Comparison of ENCODE assay signal across 9 mouse cellular contexts in genomic region chr7:46033870-46034337, GRCm38 (mm10). TPM values are rescaled to one million over a fixed set of nuclear protein-coding genes. Genes with fewer than 3 reads are reported as not detected.
A peak's percentile ranks its signal among the peaks of the same experiment; 100 is the strongest.
DNase-seq lines count a peak whose midpoint lies in the region; ATAC-seq and TF ChIP-seq lines count a peak whose summit lies in the region.
"Had no signal": no experiment of that assay in that cellular context is flagged by ENCODE, and none has a peak within 500 bp of the region (broad histone marks: within the 10 kb centered on the region; RNA-seq: fewer than 3 reads in every experiment).

No protein-coding gene starts in this region.

- peak overlapping the region; percentile 93 for H3K4me3 ChIP-seq in kidney, embryonic 15.5 days (replicated peaks)
- H3K4me3 ChIP-seq in cortical plate, adult 2 months (ENCODE audit: insufficient read depth, low read length), result peak overlapping the region; percentile 62
- H3K4me3 ChIP-seq in hindbrain, embryonic 15.5 days, result peak overlapping the region; percentile 82
- peak overlapping the region; percentile 85 for H3K4me3 ChIP-seq in midbrain, embryonic 16.5 days (ENCODE audit: low read depth, low read length)

- TF ChIP-seq POLR2A in cortical plate, adult 2 months (IDR thresholded peaks at IDR 0.05; ENCODE audit: extremely low read depth, insufficient read depth, low read length), result no peak

- H3K4me1 ChIP-seq in kidney, embryonic 15.5 days, result peaks cover 31% of the 10 kb centered on the region
- peaks cover 3% of the 10 kb centered on the region for H3K4me1 ChIP-seq in cortical plate, adult 2 months (ENCODE audit: control insufficient read depth, insufficient read depth, low read length)
- H3K4me1 ChIP-seq in hindbrain, embryonic 15.5 days (replicated peaks), result peaks cover 17% of the 10 kb centered on the region
- peaks cover 11% of the 10 kb centered on the region for H3K4me1 ChIP-seq in midbrain, embryonic 16.5 days (ENCODE audit: control insufficient read depth, insufficient read depth, low read length)

- peaks cover 17% of the 10 kb centered on the region for H3K36me3 ChIP-seq in kidney, embryonic 15.5 days
- no peaks in the 10 kb centered on the region for H3K36me3 ChIP-seq in hindbrain, embryonic 15.5 days
- peaks cover 3% of the 10 kb centered on the region; the same call in 1 of the 2 replicates for H3K36me3 ChIP-seq in midbrain, embryonic 16.5 days (ENCODE audit: control insufficient read depth, insufficient read depth, low read length)

- peak; percentile 50; the same call in 1 of the 2 replicates for ATAC-seq in kidney, embryonic 15.5 days (replicated peaks; ENCODE audit: low FRiP score)
- no peak; the same call in 1 of the 2 replicates for ATAC-seq in hindbrain, embryonic 15.5 days (ENCODE audit: low FRiP score, low read depth)
- no peak; the same call in 1 of the 2 replicates for ATAC-seq in midbrain, embryonic 16.5 days

- no peaks in the 10 kb centered on the region for H3K9me3 ChIP-seq in kidney, embryonic 15.5 days (replicated peaks)
- no peaks in the 10 kb centered on the region for H3K9me3 ChIP-seq in hindbrain, embryonic 15.5 days
- H3K9me3 ChIP-seq in midbrain, embryonic 16.5 days (replicated peaks; ENCODE audit: control insufficient read depth, low read length, poor library complexity, severe bottlenecking), result no peaks in the 10 kb centered on the region

- no peak overlapping the region for H3K27ac ChIP-seq in kidney, embryonic 15.5 days
- H3K27ac ChIP-seq in cortical plate, adult 2 months (ENCODE audit: insufficient read depth, low read length), result no peak overlapping the region
- H3K27ac ChIP-seq in hindbrain, embryonic 15.5 days (replicated peaks), result peak overlapping the region; percentile 72; the same call in 1 of the 2 replicates
- H3K27ac ChIP-seq in midbrain, embryonic 16.5 days (ENCODE audit: low read length), result 0 out of 2 replicates have a peak overlapping the region, but pooled peaks have one; percentile 25

- no peaks in the 10 kb centered on the region for H3K27me3 ChIP-seq in kidney, embryonic 15.5 days
- H3K27me3 ChIP-seq in hindbrain, embryonic 15.5 days, result no peaks in the 10 kb centered on the region
- H3K27me3 ChIP-seq in midbrain, embryonic 16.5 days (ENCODE audit: control insufficient read depth, insufficient read depth, low read depth, low read length), result no peaks in the 10 kb centered on the region

- no peak for TF ChIP-seq CTCF in cortical plate, adult 2 months (IDR thresholded peaks at IDR 0.05; ENCODE audit: extremely low read depth, insufficient read depth, low read length)

- WGBS in kidney, embryonic 15.5 days, result under 1% methylated on average over 35 of the region's 35 CpGs
- WGBS in hindbrain, embryonic 15.5 days, result under 1% methylated on average over 35 of the region's 35 CpGs
- WGBS in midbrain, embryonic 16.5 days, result under 1% methylated on average over 35 of the region's 35 CpGs

- H3K9ac ChIP-seq in kidney, embryonic 15.5 days, result peak overlapping the region; percentile 86
- H3K9ac ChIP-seq in hindbrain, embryonic 15.5 days, result peak overlapping the region; percentile 80
- H3K9ac ChIP-seq in midbrain, embryonic 16.5 days (ENCODE audit: low read depth, low read length), result peak overlapping the region; percentile 74

- H3K4me2 ChIP-seq in kidney, embryonic 15.5 days, result peak overlapping the region; percentile 80
- peak overlapping the region; percentile 77 for H3K4me2 ChIP-seq in hindbrain, embryonic 15.5 days
- H3K4me2 ChIP-seq in midbrain, embryonic 16.5 days (ENCODE audit: low read length), result peak overlapping the region; percentile 82

- no peak for DNase-seq in kidney, adult 11 months
- no peak for DNase-seq in cerebellum, adult 9-11 months
- no peak for DNase-seq in right cerebral cortex, adult 2 months (ENCODE audit: low spot score in 2 of 2)
- DNase-seq in adrenal gland, postnatal 36 days, result no peak

RNA-seq across cellular contexts. Expression of gene Nomo1, which starts 0.4 kb away (rescaled TPM):
- 39.9 and 40.4 TPM in 2 replicates for polyA plus RNA-seq in kidney, embryonic 15.5 days (2015; fragmentation: Nextera tagmentation; extraction: Ambion mirVana)
- polyA plus RNA-seq in cortical plate, adult 2 months (2012; rRNA removed), result 70.3 and 71.5 TPM in 2 replicates
- polyA plus RNA-seq in hindbrain, embryonic 15.5 days (2015; fragmentation: Nextera tagmentation; extraction: Ambion mirVana), result 45.8 and 47.0 TPM in 2 replicates
- polyA plus RNA-seq in midbrain, embryonic 16.5 days (2015; fragmentation: Nextera tagmentation; extraction: Ambion mirVana), result 45.0 and 47.0 TPM in 2 replicates
- total RNA-seq in adrenal gland, postnatal 36 days (2021), result 10 to 100 TPM; 67.8 to 69.6 TPM

RNA-seq across cellular contexts. Expression of gene Abcc6, which starts 3.8 kb away (rescaled TPM):
- polyA plus RNA-seq in kidney, embryonic 15.5 days (2015; fragmentation: Nextera tagmentation; extraction: Ambion mirVana), result 0.93 and 1.1 TPM in 2 replicates
- 2.3 and 3.1 TPM in 2 replicates for polyA plus RNA-seq in cortical plate, adult 2 months (2012; rRNA removed)
- 0.52 and 0.82 TPM in 2 replicates for polyA plus RNA-seq in hindbrain, embryonic 15.5 days (2015; fragmentation: Nextera tagmentation; extraction: Ambion mirVana)
- 0.27 and 0.45 TPM in 2 replicates for polyA plus RNA-seq in midbrain, embryonic 16.5 days (2015; fragmentation: Nextera tagmentation; extraction: Ambion mirVana)
- under 1 TPM in 1 of 2 experiments, not detected in 1; 0.60 TPM for total RNA-seq in adrenal gland, postnatal 36 days (2021)
- total RNA-seq: hematopoietic stem cell, adult 5-6 weeks had no signal

Comparison
In these comparisons a context has a peak if more than half of its experiments do, and no peak if none do; other contexts are left out.
1. H3K27ac ChIP-seq: peak in hindbrain, embryonic 15.5 days (single experiment) and midbrain, embryonic 16.5 days (single experiment); none in kidney, embryonic 15.5 days (single experiment) and cortical plate, adult 2 months (single experiment).
2. Peak in every context shown above with its lines, with median percentiles within 50 percentile points of each other: H3K4me2 ChIP-seq, H3K4me3 ChIP-seq and H3K9ac ChIP-seq.